Mouse (Mus musculus): Measurements from ENCODE around the gene Mdm2.

- TF ChIP-seq POLR2A (IDR thresholded peaks at IDR 0.05; ENCODE audit: low read depth, low read length) (no peak), CTCF (IDR thresholded peaks at IDR 0.05; ENCODE audit: extremely low read depth, insufficient read depth, insufficient read length, insufficient replicate concordance) (no peak)
Observed at GRCm38 (mm10) chr10:117656662-117656962, 53.9 kb downstream of the Mdm2 start.
